Mouse (Mus musculus): ENCODE results near the gene Lifr.

- TF ChIP-seq CTCF (IDR thresholded peaks at IDR 0.05; ENCODE audit: extremely low read depth, insufficient read length, insufficient replicate concordance, low read depth, low read length), result no peak
- TF ChIP-seq POLR2A (IDR thresholded peaks at IDR 0.05; ENCODE audit: low read depth, low read length), result no peak
Measured at GRCm38 (mm10) chr15:7135982-7136562, 45.7 kb downstream of the Lifr start.
